Mouse (Mus musculus): ENCODE results near the gene Zdhhc1.

Gene Zdhhc1

DNA sequence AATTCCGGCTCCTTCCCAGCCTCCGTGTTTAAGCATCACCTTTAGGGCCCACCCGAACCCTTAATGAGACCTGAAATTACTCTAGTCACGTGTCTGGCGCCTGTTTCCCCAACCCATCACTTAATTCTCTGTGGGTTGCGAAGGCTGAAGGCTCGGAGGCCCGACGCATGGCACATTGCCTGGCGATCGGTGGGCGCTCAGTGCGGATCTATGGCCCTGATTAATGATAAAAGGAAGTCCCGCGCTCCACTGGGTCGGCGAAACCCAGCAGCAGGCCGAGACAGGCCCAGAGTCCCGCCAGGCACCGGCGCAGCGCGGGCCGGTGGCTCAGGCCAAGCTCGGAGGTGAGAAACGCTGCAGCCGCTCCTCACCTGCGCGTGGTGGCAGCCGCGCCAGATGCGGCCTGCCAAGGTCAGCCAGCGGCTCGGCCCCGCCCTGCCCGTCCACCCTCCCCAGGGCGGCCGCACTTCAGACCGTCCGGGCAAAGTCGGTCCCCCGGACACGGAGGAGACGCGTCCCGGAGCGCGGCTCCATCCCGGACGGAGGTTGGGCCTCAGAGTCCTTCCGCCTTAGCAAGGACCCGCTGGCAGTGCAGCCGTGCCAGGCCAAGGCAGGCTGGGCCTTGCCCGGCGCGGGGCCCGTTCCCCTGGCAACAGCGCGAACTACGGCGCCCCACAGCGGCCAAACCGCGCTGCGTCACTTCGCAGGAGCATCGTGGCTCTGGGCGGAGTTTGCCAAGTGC is at the start of gene Zdhhc1:
Zdhhc1 (minus strand) TSS at position 464 of the 742 bp plus-strand sequence.
- DNase-seq (ENCODE audit: low read depth, low spot score), result peak; percentile 80

DNA sequence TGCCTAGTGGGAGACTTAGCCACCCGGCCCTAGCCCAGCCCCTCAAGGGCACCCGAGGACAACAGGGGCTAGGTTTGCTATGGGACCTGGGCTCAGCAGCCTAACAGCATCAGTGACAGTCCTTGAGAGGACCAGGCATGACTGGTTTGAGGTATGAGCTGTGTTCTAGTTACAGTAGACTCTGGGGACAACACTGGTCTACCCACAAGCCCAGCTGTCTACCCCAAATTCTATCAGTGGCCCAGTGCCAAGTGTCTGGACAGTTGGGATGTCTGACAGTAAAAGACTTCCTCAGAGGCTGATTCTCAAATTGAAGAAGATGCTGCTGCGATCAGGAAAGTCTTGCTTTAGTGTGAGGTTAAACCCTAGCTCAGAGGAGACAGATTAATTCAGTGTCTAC is 48.5 kb upstream of the Zdhhc1 start:
- no peak for DNase-seq (ENCODE audit: low read depth, low spot score)

DNA sequence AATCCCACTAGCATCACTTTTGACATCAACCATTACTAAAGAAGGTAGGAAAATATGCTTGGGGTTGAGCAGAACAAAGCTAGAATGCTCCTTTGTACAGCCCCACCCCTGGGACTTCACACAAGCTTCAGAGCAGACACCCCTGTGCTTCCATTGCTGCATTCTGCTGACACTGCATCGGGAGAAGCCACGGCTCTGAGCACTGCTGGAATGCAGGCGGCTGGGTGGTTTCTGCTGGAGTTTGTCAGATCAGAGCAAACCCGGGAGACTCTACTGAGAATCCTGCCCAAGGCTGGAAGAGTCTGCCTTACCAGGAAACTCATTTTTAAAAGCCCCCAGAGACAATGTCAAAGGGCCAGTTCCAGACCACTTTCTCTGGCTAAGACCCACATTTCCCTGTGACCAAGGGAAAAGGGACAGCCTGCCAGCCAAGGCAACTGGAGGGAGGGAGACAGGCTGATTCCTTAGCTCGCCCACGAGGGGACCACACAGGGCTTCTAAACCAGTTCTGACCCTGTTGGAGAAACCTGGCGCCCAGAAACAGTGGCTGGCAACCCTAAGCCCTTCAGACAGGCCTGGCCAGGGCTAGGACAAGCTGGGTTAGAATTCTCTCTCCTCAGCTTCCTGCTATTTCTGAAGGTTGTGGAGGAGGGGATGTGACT is 48.0 kb upstream of the Zdhhc1 start:
- DNase-seq (ENCODE audit: low read depth, low spot score), result no peak

DNA sequence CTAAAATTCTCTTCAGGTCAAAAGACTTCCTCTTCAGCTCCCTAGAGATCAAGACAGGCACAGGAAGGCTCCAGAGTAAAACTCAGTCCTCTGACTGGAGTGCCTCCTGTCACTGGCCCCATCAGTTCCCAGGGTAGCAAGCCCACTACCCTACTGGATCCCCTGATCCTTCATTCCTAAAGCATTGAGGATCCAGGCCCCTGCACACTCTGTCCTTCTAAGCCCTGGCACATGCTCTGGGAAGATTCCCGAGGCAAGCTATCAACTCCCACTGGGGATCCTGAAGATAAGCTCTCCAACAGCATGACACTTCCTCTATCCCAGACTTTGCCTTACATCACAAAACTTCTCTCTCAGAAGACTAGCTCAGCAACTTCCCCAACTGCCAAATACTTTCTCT is 47.0 kb upstream of the Zdhhc1 start:
- DNase-seq (ENCODE audit: low read depth, low spot score), result no peak

DNA sequence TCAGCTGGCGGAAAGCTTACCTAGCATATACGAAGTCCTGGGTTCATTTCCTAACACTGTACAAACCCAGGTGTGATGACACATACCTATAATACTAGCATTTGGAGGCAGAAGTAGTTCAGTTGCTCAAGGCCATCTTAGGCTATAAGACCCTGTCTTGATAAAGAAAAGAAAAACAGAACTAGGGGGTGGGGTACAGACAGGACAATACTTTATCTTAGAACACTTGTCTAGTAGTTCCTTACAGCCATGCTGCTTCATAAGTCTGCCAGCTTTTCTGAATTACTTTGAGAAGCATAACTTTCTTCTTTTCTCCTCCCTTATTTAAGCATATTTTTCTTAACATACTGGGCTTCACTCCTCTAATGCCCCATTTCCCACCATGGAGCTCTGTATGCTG is 46.1 kb upstream of the Zdhhc1 start:
- DNase-seq (ENCODE audit: low read depth, low spot score), result no peak

DNA sequence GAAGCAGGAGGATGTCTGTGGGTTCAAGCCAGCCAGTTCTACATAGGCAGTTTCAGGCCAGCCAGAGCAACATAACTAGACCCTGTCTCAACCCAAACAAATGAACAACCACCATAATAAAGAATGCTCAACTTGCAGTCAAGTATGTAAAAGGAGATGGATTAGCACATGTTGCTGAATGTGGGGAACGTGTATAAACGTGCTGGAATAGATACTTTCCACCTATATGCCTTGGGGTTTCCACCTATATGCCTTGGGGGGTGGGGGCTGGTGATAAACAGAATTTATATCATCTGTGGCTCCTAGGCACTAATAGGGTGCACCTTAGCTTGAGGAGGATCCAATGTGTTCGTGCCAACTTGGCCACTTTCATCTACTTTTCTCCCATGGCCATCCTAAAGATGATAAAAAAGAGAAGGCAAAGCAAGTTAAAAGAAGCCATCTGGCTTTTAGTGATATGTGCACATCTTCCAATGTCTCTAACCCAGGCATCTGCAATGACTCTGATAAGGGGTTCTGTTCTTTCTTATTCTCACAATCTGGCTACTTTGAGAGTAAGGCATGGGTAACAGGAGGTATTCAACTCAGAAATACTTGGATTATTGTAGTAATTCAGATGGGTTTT is 45.4 kb upstream of the Zdhhc1 start:
- DNase-seq (ENCODE audit: low read depth, low spot score), result no peak

DNA sequence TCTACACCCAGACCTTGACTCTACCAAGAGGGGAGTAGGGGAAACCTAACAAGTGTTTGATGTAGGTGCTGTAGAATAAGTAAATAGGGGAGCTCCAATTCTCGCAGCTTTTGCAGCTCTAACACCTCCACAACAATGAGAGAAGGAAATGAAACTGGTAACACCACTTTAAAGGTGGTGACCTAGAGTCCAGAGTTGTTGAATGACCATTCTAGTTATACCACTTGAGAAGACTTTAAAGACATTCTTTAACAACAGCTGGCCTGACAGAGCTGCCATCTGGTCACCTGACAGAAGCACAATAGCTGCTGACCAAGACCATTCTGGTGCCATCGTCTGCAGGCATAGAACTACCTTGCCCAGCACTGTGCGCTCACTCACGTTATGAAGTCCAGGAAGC is 42.2 kb upstream of the Zdhhc1 start:
- no peak for DNase-seq (ENCODE audit: low read depth, low spot score)

DNA sequence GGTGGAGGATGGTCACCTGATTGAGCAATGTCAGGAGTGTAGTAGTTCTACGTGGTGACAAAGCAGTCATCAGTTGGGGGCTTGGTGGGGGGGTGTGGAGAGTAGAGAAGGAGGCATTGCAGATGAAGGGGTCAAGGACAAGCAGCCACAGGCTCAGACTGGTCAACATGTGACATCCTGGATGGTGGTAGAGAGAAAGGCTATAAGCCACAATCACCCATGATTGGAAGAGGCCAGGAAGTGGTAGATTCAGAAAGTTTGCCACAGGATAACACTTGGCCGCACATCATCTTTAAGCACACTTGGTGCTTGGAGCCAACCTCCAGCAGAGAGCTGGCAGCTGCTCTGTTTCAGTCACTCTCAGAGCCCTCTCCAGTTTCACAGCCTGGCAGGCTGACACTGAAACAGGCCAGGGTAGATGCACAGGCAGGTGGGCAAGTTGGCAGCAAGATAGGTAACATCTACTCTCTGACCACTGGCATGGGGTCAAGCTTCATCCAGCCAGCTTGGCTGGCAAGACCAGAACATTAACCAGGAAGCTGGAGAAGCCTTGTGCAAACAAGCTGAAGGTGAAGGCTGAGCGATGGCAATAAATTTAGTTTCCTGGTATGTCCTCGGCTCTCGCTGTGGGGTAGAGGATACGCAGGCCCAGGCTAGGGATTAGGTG is 40.4 kb upstream of the Zdhhc1 start:
- no peak for DNase-seq (ENCODE audit: low read depth, low spot score)

DNA sequence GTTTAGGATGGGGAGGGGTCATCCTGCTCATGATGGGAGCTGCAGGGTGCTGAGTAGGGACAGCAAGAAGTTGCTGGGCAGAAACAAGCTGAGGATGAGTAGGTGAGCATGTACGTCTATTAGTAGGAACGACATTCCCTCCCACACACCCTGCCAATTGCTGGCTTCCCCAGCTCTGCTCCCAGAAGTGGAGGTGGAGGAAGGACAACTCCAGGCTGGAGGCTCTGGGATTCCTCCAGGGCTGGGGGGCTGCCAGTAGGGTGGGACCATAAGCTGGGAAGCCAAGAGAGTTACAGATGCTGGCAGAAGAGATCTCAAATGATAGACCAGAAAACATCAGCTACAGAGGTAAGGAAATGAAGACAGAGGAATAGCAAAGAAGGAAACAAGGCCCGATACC is 39.8 kb upstream of the Zdhhc1 start:
- DNase-seq (ENCODE audit: low read depth, low spot score), result no peak

DNA sequence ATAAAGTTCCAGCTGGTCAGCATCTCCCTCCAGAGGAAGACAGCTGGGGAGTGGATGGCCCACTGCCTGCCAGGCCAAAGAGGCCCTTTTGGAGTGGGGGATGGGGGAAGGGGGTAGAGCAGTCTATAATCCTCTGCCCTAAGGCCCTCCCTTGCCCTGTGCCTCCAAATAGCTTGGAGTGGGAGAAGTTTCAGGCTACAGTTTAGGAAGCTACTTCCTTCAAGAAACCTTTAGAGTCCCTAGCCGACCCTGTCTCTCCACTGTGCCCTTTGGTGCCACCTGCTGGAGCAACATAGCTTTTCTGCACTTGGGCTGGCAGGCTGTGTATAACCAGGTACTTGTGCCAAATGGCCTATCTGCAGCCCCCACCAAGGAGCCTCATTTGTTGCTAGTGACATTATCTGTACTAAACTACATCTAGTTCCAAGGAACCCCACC is 37.2 kb upstream of the Zdhhc1 start:
- DNase-seq (ENCODE audit: low read depth, low spot score), result peak; percentile 50

DNA sequence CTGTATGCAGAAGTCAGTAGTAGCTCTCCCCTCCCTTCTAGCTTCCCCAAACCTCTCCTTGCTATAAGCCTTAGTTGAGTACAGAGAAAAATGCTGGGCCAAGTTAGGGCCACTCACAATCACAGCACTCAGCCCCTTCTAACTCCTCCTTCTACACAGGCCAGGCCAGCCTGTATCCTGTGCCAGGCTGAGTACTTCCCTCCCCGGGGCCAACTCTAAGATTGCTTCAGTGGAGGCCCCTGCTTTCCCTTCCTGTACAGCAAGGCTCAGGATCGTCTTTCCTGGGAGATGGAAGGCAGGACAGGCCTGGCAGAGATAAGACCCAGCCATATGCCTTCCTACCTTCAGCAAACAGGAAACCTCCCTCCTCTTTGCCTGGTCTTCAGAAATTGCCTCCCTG is 36.7 kb upstream of the Zdhhc1 start:
- no peak for DNase-seq (ENCODE audit: low read depth, low spot score)

DNA sequence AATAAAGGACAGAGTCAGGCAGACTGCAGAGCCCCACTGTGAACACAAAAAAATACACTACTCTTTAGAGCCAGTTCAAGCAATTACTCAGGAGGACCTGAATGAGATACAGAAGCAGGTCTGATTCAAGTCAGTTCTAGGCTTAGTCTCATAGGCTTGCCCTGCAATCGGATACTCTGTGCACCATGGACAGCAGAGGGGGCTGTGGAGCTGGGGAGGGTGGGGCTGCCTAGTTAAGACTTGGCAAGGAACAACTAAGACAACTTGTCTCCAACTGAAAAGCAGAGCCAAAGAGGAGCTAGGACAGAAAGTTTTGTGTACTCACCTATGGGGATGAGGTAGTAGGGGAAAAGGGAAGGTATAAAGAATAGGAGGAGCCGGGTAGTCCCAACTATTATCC is 35.1 kb upstream of the Zdhhc1 start:
- DNase-seq (ENCODE audit: low read depth, low spot score), result peak; percentile 32

DNA sequence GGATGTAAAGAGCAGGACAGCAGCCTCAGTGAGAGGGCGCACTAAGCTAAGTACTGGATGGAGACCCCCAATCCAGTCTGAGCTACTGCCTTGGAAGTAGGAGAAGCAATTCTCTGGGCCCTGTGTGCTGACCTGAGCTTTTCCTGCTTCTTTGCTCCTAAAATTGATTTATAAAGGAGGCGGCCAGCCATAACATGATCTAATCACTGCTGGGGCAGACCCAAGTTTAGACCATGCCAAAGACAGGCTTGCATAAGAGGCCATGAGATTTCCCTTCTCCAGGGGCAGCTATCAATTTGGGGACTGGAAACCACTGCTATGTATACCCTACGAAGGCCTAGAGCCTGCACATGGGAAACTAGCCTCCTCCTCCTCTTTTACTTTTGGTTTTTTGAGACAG is 32.6 kb upstream of the Zdhhc1 start:
- no peak for DNase-seq (ENCODE audit: low read depth, low spot score)

DNA sequence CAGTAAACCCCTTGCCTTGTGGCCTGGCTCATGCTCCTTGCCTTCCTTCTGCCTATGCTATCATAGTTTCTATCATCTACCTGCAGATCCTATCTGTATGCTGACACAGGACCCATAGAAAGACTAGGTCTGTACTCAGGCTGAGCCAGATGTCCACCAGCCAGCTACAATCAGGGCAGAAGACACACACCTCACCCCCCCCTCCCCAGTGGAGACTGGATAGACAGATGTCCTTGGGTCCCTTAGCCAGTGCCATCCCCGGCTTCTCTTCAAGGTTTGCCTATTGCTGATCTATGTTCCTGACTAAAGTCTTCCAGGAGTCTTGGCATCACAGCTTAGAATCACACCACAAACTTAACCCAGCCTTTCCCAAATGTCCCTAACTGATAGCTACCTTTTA is 31.5 kb upstream of the Zdhhc1 start:
- no peak for DNase-seq (ENCODE audit: low read depth, low spot score)

DNA sequence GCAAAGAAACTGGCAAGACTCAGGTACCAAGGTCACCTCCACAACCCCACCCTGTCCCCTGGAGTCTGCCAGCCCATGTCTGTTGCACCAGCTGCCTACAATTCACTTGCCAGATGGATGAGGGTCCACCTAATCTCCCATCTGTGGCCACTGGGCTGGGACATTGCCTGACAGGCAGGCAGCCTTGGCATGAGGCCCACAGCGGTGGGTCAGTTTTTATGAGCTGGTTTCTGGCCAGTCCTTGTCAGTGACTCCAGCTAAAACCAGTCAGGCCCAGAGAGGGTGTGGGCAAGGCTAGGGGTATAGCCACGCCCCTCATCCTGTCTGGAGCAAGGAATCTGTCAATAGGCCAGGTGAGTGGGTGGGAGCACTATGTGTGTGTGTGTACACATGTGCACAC is 30.4 kb upstream of the Zdhhc1 start:
- no peak for DNase-seq (ENCODE audit: low read depth, low spot score)

DNA sequence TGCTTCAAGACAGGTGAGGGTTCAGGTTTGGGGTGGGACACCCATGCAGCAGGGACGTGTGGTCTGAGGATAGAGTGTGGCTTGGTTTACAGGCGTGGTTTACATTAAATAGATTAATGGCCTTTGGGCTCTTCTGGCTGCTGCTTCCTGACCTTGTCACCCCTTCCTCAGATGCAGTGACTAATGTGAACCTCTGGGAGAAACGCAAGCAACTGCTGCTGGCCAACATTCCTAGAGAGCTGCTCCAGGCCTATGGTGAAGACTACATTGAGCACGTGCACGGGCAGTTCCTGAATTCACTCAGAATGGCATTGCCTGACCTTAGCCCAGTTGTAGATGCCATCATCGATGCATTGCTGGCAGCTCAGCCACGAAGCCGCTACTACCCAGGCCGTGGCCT is 26.2 kb upstream of the Zdhhc1 start:
- no peak for DNase-seq (ENCODE audit: low read depth, low spot score)

DNA sequence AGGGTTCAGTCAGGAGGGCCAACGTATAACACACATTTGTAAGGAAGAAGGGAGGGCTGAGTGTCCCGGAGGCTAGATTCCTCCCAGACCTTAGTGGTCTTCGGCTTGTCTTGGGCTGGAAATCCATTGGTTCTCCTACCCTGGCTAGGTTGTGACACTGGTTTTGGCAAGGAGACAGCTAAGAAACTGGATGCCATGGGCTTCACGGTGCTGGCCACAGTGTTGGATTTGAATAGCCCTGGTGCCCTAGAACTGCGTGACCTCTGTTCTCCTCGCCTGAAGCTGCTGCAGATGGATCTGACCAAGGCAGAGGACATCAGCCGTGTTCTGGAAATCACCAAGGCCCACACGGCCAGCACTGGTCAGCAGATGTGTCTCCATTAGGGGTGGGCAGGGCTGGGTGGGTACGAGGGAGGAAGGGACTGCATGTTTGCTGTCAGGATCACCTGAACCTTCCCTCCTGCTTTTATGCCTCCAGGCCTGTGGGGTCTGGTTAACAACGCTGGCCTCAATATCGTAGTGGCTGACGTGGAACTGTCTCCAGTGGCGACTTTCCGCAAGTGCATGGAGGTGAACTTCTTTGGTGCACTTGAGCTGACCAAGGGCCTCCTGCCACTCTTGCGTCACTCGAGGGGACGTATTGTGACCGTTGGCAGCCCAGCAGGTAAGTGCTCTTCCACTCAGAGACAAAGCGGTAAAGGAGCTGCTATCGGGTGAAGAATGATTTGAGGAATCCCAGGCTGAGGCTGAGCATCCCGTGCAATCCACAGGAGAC is 25.5 kb upstream of the Zdhhc1 start:
- DNase-seq (ENCODE audit: low read depth, low spot score), result no peak

DNA sequence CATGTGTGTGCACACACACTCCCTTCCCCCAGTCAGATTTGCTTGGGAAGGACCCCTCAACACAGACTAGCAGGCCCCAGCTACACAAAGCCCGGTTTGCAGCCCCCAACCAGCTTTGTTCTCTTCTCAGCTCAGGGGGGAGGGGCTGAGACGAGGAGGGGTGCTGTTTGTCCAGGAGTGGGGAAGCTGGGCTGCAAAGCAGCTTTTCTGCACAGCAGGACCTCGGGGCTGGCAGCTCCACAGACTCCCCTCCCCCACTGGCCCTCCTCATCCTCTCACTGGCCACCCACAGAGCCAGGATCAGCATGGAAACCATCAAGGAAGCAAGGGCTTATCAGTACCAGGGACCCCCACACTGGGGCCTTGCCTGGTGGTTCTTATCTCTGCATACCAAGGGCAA is 24.4 kb upstream of the Zdhhc1 start:
- DNase-seq (ENCODE audit: low read depth, low spot score), result no peak

DNA sequence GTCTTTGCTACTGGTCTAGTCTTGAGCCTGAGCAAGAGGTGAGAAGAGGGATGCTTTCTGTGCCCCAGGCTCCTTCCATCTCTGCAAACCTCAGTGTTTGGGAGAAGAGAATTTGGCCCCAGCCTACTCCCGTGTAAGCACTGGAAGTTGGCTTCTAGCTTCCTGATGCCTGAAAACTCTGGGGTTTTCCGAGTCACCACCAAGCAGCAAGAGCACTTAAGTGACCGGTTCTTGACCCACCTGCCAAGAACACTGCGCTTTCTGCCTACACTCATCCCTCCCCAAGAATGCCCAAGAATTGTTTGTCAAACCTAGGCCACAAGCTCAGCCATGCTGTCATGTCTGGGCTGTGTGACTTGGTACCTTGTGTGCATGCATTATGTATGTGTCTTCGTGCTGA is 23.8 kb upstream of the Zdhhc1 start:
- no peak for DNase-seq (ENCODE audit: low read depth, low spot score)

DNA sequence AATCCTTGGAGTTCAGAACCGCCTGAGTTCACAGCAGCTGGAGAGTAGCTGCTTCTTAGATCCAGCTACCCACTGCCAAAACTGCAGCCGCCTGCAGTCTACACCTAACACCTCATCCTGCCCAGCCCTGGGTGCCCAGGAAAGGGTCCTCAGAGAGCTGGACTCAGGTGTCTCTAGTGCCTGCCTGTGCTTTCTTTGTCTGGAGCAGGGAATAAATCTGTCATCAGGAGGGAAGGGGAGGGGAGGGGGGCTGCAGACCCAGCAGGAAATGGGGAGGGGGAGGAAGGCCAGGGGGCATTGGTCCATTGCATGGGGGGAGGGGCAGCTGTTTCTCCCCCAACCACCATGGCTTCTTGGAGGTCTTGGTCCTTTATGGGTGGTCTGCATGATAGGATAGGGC is 22.9 kb upstream of the Zdhhc1 start:
- DNase-seq (ENCODE audit: low read depth, low spot score), result no peak

DNA sequence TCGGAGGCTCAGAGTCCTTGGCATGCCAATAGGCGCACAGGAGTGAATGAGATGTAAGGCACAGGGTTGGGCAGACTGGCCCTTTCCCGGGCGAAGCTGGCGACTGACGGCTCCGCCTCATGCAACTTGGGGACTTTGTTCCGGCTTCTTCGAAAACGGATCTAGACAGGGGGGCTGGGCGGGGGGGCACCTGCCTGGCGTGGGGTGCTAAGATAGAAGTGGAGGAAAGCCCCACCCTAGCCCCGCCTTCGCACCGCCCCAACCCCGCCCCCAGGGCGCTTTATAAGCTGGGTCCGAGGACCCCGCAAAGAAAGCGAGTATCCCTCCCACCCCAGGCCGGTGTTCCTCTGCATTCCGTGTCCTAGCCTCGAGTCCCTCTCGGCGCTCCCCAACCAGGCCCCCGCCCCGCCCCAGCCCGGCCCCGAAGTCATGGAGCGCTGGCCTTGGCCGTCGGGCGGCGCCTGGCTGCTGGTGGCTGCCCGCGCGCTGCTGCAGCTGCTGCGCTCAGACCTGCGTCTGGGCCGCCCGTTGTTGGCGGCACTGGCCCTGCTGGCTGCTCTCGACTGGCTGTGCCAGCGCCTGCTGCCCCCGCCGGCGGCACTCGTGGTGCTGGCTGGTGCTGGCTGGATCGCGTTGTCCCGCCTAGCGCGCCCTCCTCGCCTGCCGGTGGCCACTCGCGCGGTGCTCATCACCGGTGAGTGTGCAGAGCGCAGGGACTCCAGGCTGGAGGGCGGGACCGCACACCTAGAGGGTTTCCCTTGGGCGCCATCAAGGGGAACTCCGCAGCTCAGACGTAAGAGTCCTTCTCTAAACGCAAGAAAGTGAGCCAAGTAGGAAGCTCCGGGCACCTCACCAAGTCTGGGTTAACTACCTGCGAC is 22.0 kb upstream of the Zdhhc1 start, which contains the start of gene Hsd11b2:
Hsd11b2 (plus strand) TSS at position 320 of the 878 bp plus-strand sequence.
- DNase-seq (ENCODE audit: low read depth, low spot score), result peak; percentile 76
